Comparison of ENCODE assay signal across 8 mouse cellular contexts in the genomic region with DNA sequence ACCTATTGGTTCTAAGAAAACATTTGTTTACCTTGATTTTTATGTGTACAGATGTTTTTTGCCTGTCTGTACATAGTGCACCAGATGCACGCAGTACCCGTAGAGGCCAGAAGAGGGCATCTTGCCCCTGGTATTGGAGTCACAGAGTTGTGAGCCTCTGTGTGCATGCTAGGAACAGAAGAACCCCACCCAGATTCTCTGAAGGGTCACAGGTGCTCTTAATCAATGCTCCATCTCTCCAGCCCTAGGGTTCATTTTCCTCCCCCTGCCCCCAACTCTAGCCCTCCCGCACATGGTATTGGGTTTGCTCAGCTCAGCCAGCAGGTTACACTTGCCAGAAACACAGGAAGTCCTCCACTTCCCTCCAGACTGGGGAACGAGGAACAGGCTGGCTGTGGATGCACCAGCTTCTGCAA.
DNase-seq lines count a peak whose midpoint lies in the region.

No protein-coding gene starts in this region.

- DNase-seq in cerebellum, postnatal 14 days, result peak; percentile 22 to 39
- DNase-seq in cerebellum, postnatal 36 days, result no peak
- DNase-seq in urinary bladder, postnatal 25 days (ENCODE audit: low spot score), result peak; percentile 52
- no peak for DNase-seq in urinary bladder, postnatal 10 days (ENCODE audit: low spot score)
- peak; percentile 82 for DNase-seq in forelimb bud, embryonic 11.5 days (ENCODE audit: low read depth, low spot score)
- DNase-seq in kidney, postnatal 10 days, result peak; percentile 75
- peak; percentile 89 for DNase-seq in lung, postnatal 36 days
- DNase-seq in testis, postnatal 10 days (ENCODE audit: low spot score), result peak; percentile 76

Comparison
In these comparisons a context has a peak if more than half of its experiments do, and no peak if none do; other contexts are left out.
1. DNase-seq: peak in cerebellum, postnatal 14 days (2 of 2), urinary bladder, postnatal 25 days (single experiment), forelimb bud, embryonic 11.5 days (single experiment), kidney, postnatal 10 days (single experiment), lung, postnatal 36 days (single experiment) and testis, postnatal 10 days (single experiment); none in cerebellum, postnatal 36 days (0 of 2) and urinary bladder, postnatal 10 days (single experiment).